8 mouse cellular contexts compared by ENCODE assay signal in genomic region chr6:85452411-85452665, GRCm38 (mm10). TPM values are rescaled to one million over a fixed set of nuclear protein-coding genes. Genes with fewer than 3 reads are reported as not detected.
DNase-seq lines count a peak whose midpoint lies in the region; ATAC-seq and TF ChIP-seq lines count a peak whose summit lies in the region.

No protein-coding gene starts in this region.

- TF ChIP-seq CTCF in kidney, postnatal 0 days (IDR thresholded peaks at IDR 0.05; ENCODE audit: low read depth): no peak
- no peak for TF ChIP-seq CTCF in cortical plate, adult 2 months (IDR thresholded peaks at IDR 0.05; ENCODE audit: extremely low read depth, insufficient read depth, low read length)

- peak overlapping the region; percentile 97 for H3K4me2 ChIP-seq in kidney, postnatal 0 days (ENCODE audit: low read length)
- H3K4me2 ChIP-seq in intestine, embryonic 14.5 days (ENCODE audit: low read length): peak overlapping the region; percentile 90

- 0 out of 2 replicates have a peak, but pooled peaks cover 1% of the 10 kb centered on the region for H3K36me3 ChIP-seq in kidney, postnatal 0 days (ENCODE audit: insufficient read depth, low read length)
- H3K36me3 ChIP-seq in intestine, embryonic 14.5 days (ENCODE audit: control insufficient read depth, insufficient read depth, low read length): no peaks in the 10 kb centered on the region; the same call in 1 of the 2 replicates

- H3K27ac ChIP-seq in kidney, postnatal 0 days: peak overlapping the region; percentile 87
- peak overlapping the region; percentile 43 for H3K27ac ChIP-seq in cortical plate, adult 2 months (ENCODE audit: insufficient read depth, low read length)
- H3K27ac ChIP-seq in intestine, embryonic 14.5 days (ENCODE audit: low read depth): peak overlapping the region; percentile 93

- H3K4me1 ChIP-seq in kidney, postnatal 0 days (replicated peaks; ENCODE audit: insufficient read depth, low read length): peaks cover 10% of the 10 kb centered on the region
- H3K4me1 ChIP-seq in cortical plate, adult 2 months (ENCODE audit: control insufficient read depth, insufficient read depth, low read length): peaks cover 6% of the 10 kb centered on the region
- H3K4me1 ChIP-seq in intestine, embryonic 14.5 days (replicated peaks; ENCODE audit: control insufficient read depth, insufficient read depth, low read length): peaks cover 22% of the 10 kb centered on the region

- ATAC-seq in kidney, postnatal 0 days (replicated peaks; ENCODE audit: low FRiP score, low read depth): no peak
- ATAC-seq in intestine, embryonic 14.5 days (replicated peaks; ENCODE audit: low FRiP score, low TSS enrichment, low read depth): no peak
- ATAC-seq in monocyte, adult 5-6 weeks (replicated peaks; ENCODE audit: insufficient number of reproducible peaks, low FRiP score, low TSS enrichment, poor library complexity, severe bottlenecking): peak; percentile 9

- no peak for DNase-seq in kidney, postnatal 0 days (ENCODE audit: low spot score)
- no peak for DNase-seq in kidney, adult 18-20 months
- DNase-seq in intestine, embryonic 14.5 days (ENCODE audit: low spot score): no peak
- no peak for DNase-seq in layer of hippocampus, postnatal 14 days (ENCODE audit: low spot score in 2 of 2)
- no peak for DNase-seq in frontal cortex, postnatal 36 days (ENCODE audit: low spot score in 2 of 2)
- no peak for DNase-seq in layer of hippocampus, adult 8-10 months (ENCODE audit: low spot score in 2 of 2)

- peak overlapping the region; percentile 85 for H3K9ac ChIP-seq in kidney, postnatal 0 days (ENCODE audit: low read depth, low read length)
- H3K9ac ChIP-seq in intestine, embryonic 14.5 days (ENCODE audit: low read length): peak overlapping the region; percentile 89

- TF ChIP-seq POLR2A in cortical plate, adult 2 months (IDR thresholded peaks at IDR 0.05; ENCODE audit: extremely low read depth, insufficient read depth, low read length): no peak

- no peaks in the 10 kb centered on the region for H3K9me3 ChIP-seq in kidney, postnatal 0 days (replicated peaks; ENCODE audit: low read length)
- H3K9me3 ChIP-seq in intestine, embryonic 14.5 days (ENCODE audit: control insufficient read depth, low read length): no peaks in the 10 kb centered on the region

- H3K27me3 ChIP-seq in kidney, postnatal 0 days (ENCODE audit: insufficient read depth, low read length): no peaks in the 10 kb centered on the region
- no peaks in the 10 kb centered on the region for H3K27me3 ChIP-seq in intestine, embryonic 14.5 days (replicated peaks; ENCODE audit: control insufficient read depth, insufficient read depth, low read length)

- WGBS in kidney, postnatal 0 days: under 1% methylated on average over 15 of the region's 15 CpGs
- WGBS in intestine, embryonic 14.5 days: 1% methylated on average over 15 of the region's 15 CpGs

- H3K4me3 ChIP-seq in kidney, postnatal 0 days (replicated peaks; ENCODE audit: low read depth, low read length): peak overlapping the region; percentile 80
- H3K4me3 ChIP-seq in cortical plate, adult 2 months (ENCODE audit: insufficient read depth, low read length): peak overlapping the region; percentile 78
- H3K4me3 ChIP-seq in intestine, embryonic 14.5 days (ENCODE audit: low read depth, low read length): peak overlapping the region; percentile 74

RNA-seq across cellular contexts. Expression of gene Pradc1, which starts 0.6 kb away (rescaled TPM):
- polyA plus RNA-seq in kidney, postnatal 0 days (2015; fragmentation: Nextera tagmentation; extraction: Ambion mirVana): 37.3 and 40.2 TPM in 2 replicates
- polyA plus RNA-seq in cortical plate, adult 2 months (2012; rRNA removed): 44.0 and 47.4 TPM in 2 replicates
- polyA plus RNA-seq in intestine, embryonic 14.5 days (2014; fragmentation: Nextera tagmentation; extraction: Ambion mirVana): 26.7 and 27.7 TPM in 2 replicates
- total RNA-seq in monocyte, adult 5-6 weeks (2017): 8.6 to 11.3 TPM (median 10.1 TPM) in 3 replicates
- 10 to 100 TPM; 13.7 to 18.1 TPM for total RNA-seq in layer of hippocampus, postnatal 14 days (2021)
- total RNA-seq in layer of hippocampus, adult 8-10 months (2022): 10 to 100 TPM; 18.0 to 20.9 (median 18.0) TPM

RNA-seq across cellular contexts. Expression of gene Cct7, which starts 1.0 kb away (rescaled TPM):
- polyA plus RNA-seq in kidney, postnatal 0 days (2015; fragmentation: Nextera tagmentation; extraction: Ambion mirVana): 358 and 392 TPM in 2 replicates
- 181 and 187 TPM in 2 replicates for polyA plus RNA-seq in cortical plate, adult 2 months (2012; rRNA removed)
- 496 and 527 TPM in 2 replicates for polyA plus RNA-seq in intestine, embryonic 14.5 days (2014; fragmentation: Nextera tagmentation; extraction: Ambion mirVana)
- total RNA-seq in monocyte, adult 5-6 weeks (2017): 150 to 194 TPM (median 161 TPM) in 3 replicates
- total RNA-seq in layer of hippocampus, postnatal 14 days (2021): 100 to 1,000 TPM; 204 to 218 TPM
- 100 to 1,000 TPM; 214 to 247 (median 220) TPM for total RNA-seq in layer of hippocampus, adult 8-10 months (2022)

RNA-seq across cellular contexts. Expression of gene Smyd5, which starts 20.5 kb away (rescaled TPM):
- 34.6 and 38.7 TPM in 2 replicates for polyA plus RNA-seq in kidney, postnatal 0 days (2015; fragmentation: Nextera tagmentation; extraction: Ambion mirVana)
- 66.9 and 79.9 TPM in 2 replicates for polyA plus RNA-seq in cortical plate, adult 2 months (2012; rRNA removed)
- polyA plus RNA-seq in intestine, embryonic 14.5 days (2014; fragmentation: Nextera tagmentation; extraction: Ambion mirVana): 56.5 and 59.3 TPM in 2 replicates
- 19.5 to 21.8 TPM (median 20.2 TPM) in 3 replicates for total RNA-seq in monocyte, adult 5-6 weeks (2017)
- 10 to 100 TPM; 32.8 to 35.4 TPM for total RNA-seq in layer of hippocampus, postnatal 14 days (2021)
- 10 to 100 TPM; 49.4 to 57.5 (median 53.2) TPM for total RNA-seq in layer of hippocampus, adult 8-10 months (2022)

RNA-seq across cellular contexts. Expression of gene Noto, which starts 28.7 kb away (rescaled TPM):
- polyA plus RNA-seq in kidney, postnatal 0 days (2015; fragmentation: Nextera tagmentation; extraction: Ambion mirVana): not detected in 2 replicates
- not detected in 2 replicates for polyA plus RNA-seq in cortical plate, adult 2 months (2012; rRNA removed)
- not detected in 2 replicates for polyA plus RNA-seq in intestine, embryonic 14.5 days (2014; fragmentation: Nextera tagmentation; extraction: Ambion mirVana)
- not detected in 3 replicates for total RNA-seq in monocyte, adult 5-6 weeks (2017)
- total RNA-seq in layer of hippocampus, postnatal 14 days (2021): not detected
- not detected for total RNA-seq in layer of hippocampus, adult 8-10 months (2022)

RNA-seq across cellular contexts. Expression of gene Fbxo41, which starts 50.5 kb away (rescaled TPM):
- polyA plus RNA-seq in kidney, postnatal 0 days (2015; fragmentation: Nextera tagmentation; extraction: Ambion mirVana): 0.04 and 0.08 TPM in 2 replicates
- 57.6 and 61.5 TPM in 2 replicates for polyA plus RNA-seq in cortical plate, adult 2 months (2012; rRNA removed)
- 0.36 and 0.45 TPM in 2 replicates for polyA plus RNA-seq in intestine, embryonic 14.5 days (2014; fragmentation: Nextera tagmentation; extraction: Ambion mirVana)
- not detected in 3 replicates for total RNA-seq in monocyte, adult 5-6 weeks (2017)
- 10 to 100 TPM; 89.7 to 94.5 TPM for total RNA-seq in layer of hippocampus, postnatal 14 days (2021)
- 10 to 100 TPM; 68.2 to 87.1 (median 81.3) TPM for total RNA-seq in layer of hippocampus, adult 8-10 months (2022)

Comparison
In these comparisons a context has a peak if more than half of its experiments do, and no peak if none do; other contexts are left out.
1. H3K27ac ChIP-seq: peak in every context shown above with its lines; median percentile 93 in intestine, embryonic 14.5 days; 87 in kidney, postnatal 0 days; 43 in cortical plate, adult 2 months.